Mouse (Mus musculus): ENCODE data around the gene Dnajc6.

DNA sequence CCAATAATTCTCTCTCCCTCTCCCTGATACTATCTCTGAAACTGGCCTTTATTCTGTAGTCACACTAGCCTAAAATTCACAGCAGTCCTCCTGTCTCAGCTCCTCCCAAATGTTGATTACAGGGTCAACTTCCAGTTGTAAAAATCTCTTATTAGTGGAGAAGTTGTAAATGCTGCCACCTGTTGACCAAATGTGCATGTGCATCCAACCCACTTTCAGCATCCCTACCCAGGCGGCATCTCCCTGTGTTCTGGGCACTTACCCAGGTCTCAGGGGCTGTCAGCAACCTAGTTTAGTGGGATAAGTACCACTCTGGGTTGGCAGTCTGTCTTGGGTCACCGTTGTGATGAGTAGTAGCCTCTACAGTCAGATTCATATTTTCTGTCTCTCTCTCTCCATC, 38.1 kb upstream of the Dnajc6 start:
- TF ChIP-seq POLR2A (IDR thresholded peaks at IDR 0.05; ENCODE audit: insufficient read depth, low read depth, low read length), result no peak
- peak; percentile 86 for TF ChIP-seq CTCF (IDR thresholded peaks at IDR 0.05)
- no peak for TF ChIP-seq EP300 (IDR thresholded peaks at IDR 0.05; ENCODE audit: insufficient read depth, low read depth, low read length)
